Mouse (Mus musculus): ENCODE results near the gene Mtx1. TPM values are rescaled to one million over a fixed set of nuclear protein-coding genes. Genes with fewer than 3 reads are reported as not detected.
"Not testable (repeated sequence)": the region's sequence is repeated elsewhere in the genome, so short reads cannot be mapped to it uniquely, and the experiment has no call there.

Gene Mtx1
- polyA plus RNA-seq, 1 experiment = 99.4 TPM

DNA sequence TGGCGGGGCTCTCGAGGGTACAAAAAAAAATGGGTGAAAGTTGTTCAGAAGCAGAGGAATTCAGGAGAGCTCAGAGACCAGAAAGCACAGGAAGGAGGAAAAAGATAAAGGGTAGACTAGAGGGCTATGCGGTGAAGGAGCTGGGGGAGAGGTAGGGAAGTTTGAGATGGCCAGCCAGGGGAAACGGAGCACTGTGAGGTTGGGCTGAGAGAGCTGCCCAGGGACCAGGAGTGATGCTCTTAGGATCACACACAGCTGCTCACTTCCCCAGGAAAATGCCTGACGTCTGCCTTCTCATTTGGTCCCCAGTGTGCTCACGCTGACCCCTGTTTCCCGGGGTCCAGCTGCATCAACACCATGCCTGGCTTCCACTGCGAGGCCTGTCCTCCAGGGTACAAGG, 7.3 kb downstream of the Mtx1 start:
- no peaks in the 10 kb centered on the region for H3K27me3 ChIP-seq (ENCODE audit: control insufficient read depth, insufficient read depth, low read length)
- TF ChIP-seq POLR2A (IDR thresholded peaks at IDR 0.05; ENCODE audit: low read depth, low read length) (no peak), CTCF (IDR thresholded peaks at IDR 0.05; ENCODE audit: extremely low read depth, insufficient read depth, insufficient read length, insufficient replicate concordance) (no peak)
- 58% methylated on average over 8 of the region's 8 CpGs for WGBS
- no peak overlapping the region for H3K4me3 ChIP-seq (ENCODE audit: extremely low read depth, insufficient read depth, insufficient read length)
- H3K27ac ChIP-seq (ENCODE audit: insufficient read depth, low read length) = no peak overlapping the region
- no peaks in the 10 kb centered on the region for H3K36me3 ChIP-seq (ENCODE audit: control insufficient read depth, insufficient read depth, low read length)
- no peak for DNase-seq (ENCODE audit: low read depth in 1 of 2, low spot score in 2 of 2)
- H3K4me1 ChIP-seq (ENCODE audit: control insufficient read depth, insufficient read depth, insufficient read length) = peaks cover 5% of the 10 kb centered on the region; the same call in 1 of the 2 replicates

DNA sequence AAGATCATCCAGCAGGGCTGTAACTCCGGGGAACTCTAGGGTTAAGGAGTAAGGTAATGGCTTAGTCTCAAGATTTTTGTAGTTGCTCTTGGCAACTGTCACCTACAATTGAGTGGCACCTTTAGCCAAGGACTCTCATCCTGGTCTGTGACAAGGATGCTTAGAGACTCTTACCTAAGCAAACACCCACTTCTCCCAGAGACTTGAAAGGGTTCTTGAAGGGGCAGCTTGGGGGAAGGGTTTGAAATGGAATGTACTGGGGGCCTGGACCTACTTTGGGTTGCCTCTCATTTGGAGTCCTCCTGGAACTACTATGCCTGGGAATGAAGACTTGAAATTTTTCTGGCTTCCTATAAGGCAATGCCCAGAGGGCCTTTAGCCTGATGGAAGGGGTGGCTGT, 8.6 kb downstream of the Mtx1 start:
- DNase-seq (ENCODE audit: low read depth in 1 of 2, low spot score in 2 of 2) = no peak
- Histone ChIP-seq H3K4me3 (ENCODE audit: extremely low read depth, insufficient read depth, insufficient read length) (no peak overlapping the region), H3K36me3 (ENCODE audit: control insufficient read depth, insufficient read depth, low read length) (no peaks in the 10 kb centered on the region), H3K27me3 (ENCODE audit: control insufficient read depth, insufficient read depth, low read length) (no peaks in the 10 kb centered on the region), H3K4me1 (ENCODE audit: control insufficient read depth, insufficient read depth, insufficient read length) (peaks cover 5% of the 10 kb centered on the region; the same call in 1 of the 2 replicates), H3K27ac (ENCODE audit: insufficient read depth, low read length) (no peak overlapping the region)
- TF ChIP-seq POLR2A (IDR thresholded peaks at IDR 0.05; ENCODE audit: low read depth, low read length) (no peak), CTCF (IDR thresholded peaks at IDR 0.05; ENCODE audit: extremely low read depth, insufficient read depth, insufficient read length, insufficient replicate concordance) (no peak)
- 90% methylated on average over 1 of the region's 1 CpGs for WGBS

DNA sequence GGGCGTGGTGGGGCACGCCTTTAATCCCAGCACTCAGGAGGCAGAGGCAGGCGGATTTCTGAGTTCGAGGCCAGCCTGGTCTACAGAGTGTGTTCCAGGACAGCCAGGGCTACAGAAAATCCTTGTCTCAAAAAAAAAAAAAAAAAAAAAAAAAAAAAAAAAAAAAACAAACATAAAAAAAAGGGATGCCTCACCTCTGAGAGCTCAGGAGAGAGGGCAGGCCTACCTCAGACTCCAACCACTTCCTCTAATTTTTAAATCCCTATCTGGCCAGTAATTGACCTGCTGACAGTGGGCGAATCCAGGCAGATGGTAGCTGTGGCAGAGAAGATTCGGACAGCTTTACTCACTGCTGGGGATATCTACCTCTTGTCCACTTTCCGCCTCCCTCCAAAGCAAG, 10.5 kb downstream of the Mtx1 start:
- H3K27ac ChIP-seq (ENCODE audit: insufficient read depth, low read length); DNase-seq (ENCODE audit: low read depth in 1 of 2, low spot score in 2 of 2); H3K4me1 ChIP-seq (ENCODE audit: control insufficient read depth, insufficient read depth, insufficient read length); H3K4me3 ChIP-seq (ENCODE audit: extremely low read depth, insufficient read depth, insufficient read length); H3K27me3 ChIP-seq (ENCODE audit: control insufficient read depth, insufficient read depth, low read length); H3K36me3 ChIP-seq (ENCODE audit: control insufficient read depth, insufficient read depth, low read length): not testable (repeated sequence)
- 82% methylated on average over 7 of the region's 7 CpGs for WGBS

DNA sequence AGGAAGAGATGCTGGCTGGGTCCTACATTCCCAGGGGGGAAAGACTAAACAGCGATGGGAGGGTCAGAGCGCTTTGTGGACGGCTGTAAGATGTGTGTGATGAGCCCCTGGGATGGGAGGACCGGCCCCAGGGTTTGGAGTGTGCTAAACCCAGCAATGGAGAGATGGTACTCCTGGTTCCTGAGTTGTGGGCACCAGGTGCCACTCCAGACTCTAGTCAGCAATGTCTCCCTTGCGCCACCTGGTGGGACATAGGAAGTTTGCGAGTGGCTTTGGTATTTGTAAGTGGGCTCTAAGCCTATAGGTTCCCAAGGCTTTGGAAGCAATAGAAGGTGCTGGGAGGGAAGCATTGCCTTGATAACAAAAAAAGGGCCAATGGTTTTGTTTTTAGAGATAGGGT, 11.0 kb downstream of the Mtx1 start:
- Histone ChIP-seq H3K4me3 (ENCODE audit: extremely low read depth, insufficient read depth, insufficient read length) (no peak overlapping the region), H3K4me1 (ENCODE audit: control insufficient read depth, insufficient read depth, insufficient read length) (peaks cover 5% of the 10 kb centered on the region; the same call in 1 of the 2 replicates)
- no peak for TF ChIP-seq POLR2A (IDR thresholded peaks at IDR 0.05; ENCODE audit: low read depth, low read length)
- peak; percentile 73; the same call in 1 of the 2 replicates for TF ChIP-seq CTCF (IDR thresholded peaks at IDR 0.05; ENCODE audit: extremely low read depth, insufficient read depth, insufficient read length, insufficient replicate concordance)

GRCm38 (mm10) chr3:89214681-89215411, 12.0 kb downstream of the Mtx1 start, which contains the start of gene Thbs3:
Gene Thbs3 (plus strand): TSS chr3:89215180.
- TF ChIP-seq CTCF (IDR thresholded peaks at IDR 0.05; ENCODE audit: extremely low read depth, insufficient read depth, insufficient read length, insufficient replicate concordance) (no peak), POLR2A (IDR thresholded peaks at IDR 0.05; ENCODE audit: low read depth, low read length) (no peak)
- 8% methylated on average over 19 of the region's 19 CpGs for WGBS
- no peaks in the 10 kb centered on the region for H3K27me3 ChIP-seq (ENCODE audit: control insufficient read depth, insufficient read depth, low read length)
- peaks cover 5% of the 10 kb centered on the region; the same call in 1 of the 2 replicates for H3K4me1 ChIP-seq (ENCODE audit: control insufficient read depth, insufficient read depth, insufficient read length)
- H3K4me3 ChIP-seq (ENCODE audit: extremely low read depth, insufficient read depth, insufficient read length) = peak within 1 kb of the TSS; percentile 90
- H3K36me3 ChIP-seq (ENCODE audit: control insufficient read depth, insufficient read depth, low read length) = no peaks in the 10 kb centered on the region; the same call in 1 of the 2 replicates
- peak within 1 kb of the TSS; percentile 77 for H3K27ac ChIP-seq (ENCODE audit: insufficient read depth, low read length)
- DNase-seq (ENCODE audit: low read depth in 1 of 2, low spot score in 2 of 2) = no peak

More for the DNA sequence above, 11.0 kb downstream of the Mtx1 start:
- 0% methylated on average over 6 of the region's 6 CpGs for WGBS
- DNase-seq (ENCODE audit: low read depth in 1 of 2, low spot score in 2 of 2) = peak; percentile 76 to 80
- Histone ChIP-seq H3K36me3 (ENCODE audit: control insufficient read depth, insufficient read depth, low read length) (no peaks in the 10 kb centered on the region), H3K27me3 (ENCODE audit: control insufficient read depth, insufficient read depth, low read length) (no peaks in the 10 kb centered on the region), H3K27ac (ENCODE audit: insufficient read depth, low read length) (no peak overlapping the region)

- Histone ChIP-seq H3K27me3 (ENCODE audit: control insufficient read depth, insufficient read depth, low read length) (no peaks in the 10 kb centered on the region), H3K27ac (ENCODE audit: insufficient read depth, low read length) (peak overlapping the region; percentile 77), H3K36me3 (ENCODE audit: control insufficient read depth, insufficient read depth, low read length) (peaks cover 6% of the 10 kb centered on the region), H3K4me1 (ENCODE audit: control insufficient read depth, insufficient read depth, insufficient read length) (peaks cover 5% of the 10 kb centered on the region; the same call in 1 of the 2 replicates), H3K4me3 (ENCODE audit: extremely low read depth, insufficient read depth, insufficient read length) (peak overlapping the region; percentile 90)
- WGBS = 0% methylated on average over 69 of the region's 69 CpGs
- DNase-seq (ENCODE audit: low read depth in 1 of 2, low spot score in 2 of 2) = peak; percentile 89 to 91
- TF ChIP-seq CTCF (IDR thresholded peaks at IDR 0.05; ENCODE audit: extremely low read depth, insufficient read depth, insufficient read length, insufficient replicate concordance) (no peak), POLR2A (IDR thresholded peaks at IDR 0.05; ENCODE audit: low read depth, low read length) (peak; percentile 21; the same call in 1 of the 2 replicates)
Measured at GRCm38 (mm10) chr3:89213803-89214530, 12.9 kb downstream of the Mtx1 start.

Data from spleen, adult 2 months (tissue).